ENCODE assay signal across 10 mouse cellular contexts in the genomic region with DNA sequence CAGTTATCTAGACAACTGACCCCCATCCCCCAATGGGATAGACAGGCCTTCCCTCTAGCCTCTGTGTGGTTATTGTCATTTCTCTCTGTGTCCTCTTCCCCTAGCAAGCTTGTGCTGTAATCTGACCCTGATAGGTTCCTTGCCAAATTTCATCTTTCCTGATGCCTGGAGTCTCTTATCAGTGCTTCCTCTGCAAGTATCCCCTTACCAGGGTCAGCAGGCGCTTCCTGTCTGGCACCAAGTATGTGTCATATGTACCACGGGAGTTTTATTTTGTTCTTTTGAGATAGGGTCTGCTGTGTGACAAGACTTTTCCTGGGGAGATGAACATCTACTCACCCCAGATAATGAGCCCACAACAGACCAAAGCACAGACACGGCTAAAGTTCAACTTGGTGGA. TPM values are rescaled to one million over a fixed set of nuclear protein-coding genes. Genes with fewer than 3 reads are reported as not detected.
DNase-seq lines count a peak whose midpoint lies in the region; ATAC-seq lines count a peak whose summit lies in the region.
"Had no signal": no experiment of that assay in that cellular context is flagged by ENCODE, and none has a peak within 500 bp of the region (broad histone marks: within the 10 kb centered on the region; RNA-seq: fewer than 3 reads in every experiment).

No protein-coding gene starts in this region.

- peaks cover 29% of the 10 kb centered on the region for H3K4me1 ChIP-seq in hindbrain, embryonic 12.5 days
- peaks cover 12% of the 10 kb centered on the region for H3K4me1 ChIP-seq in hindbrain, embryonic 14.5 days (replicated peaks; ENCODE audit: control insufficient read depth, insufficient read depth, low read length)
- peaks cover 28% of the 10 kb centered on the region for H3K4me1 ChIP-seq in brown adipose tissue, adult 24 weeks (ENCODE audit: control insufficient read depth, insufficient read depth, insufficient read length, low read length)

- peak overlapping the region; percentile 8; the same call in 1 of the 2 replicates for H3K27ac ChIP-seq in hindbrain, embryonic 12.5 days
- no peak overlapping the region for H3K27ac ChIP-seq in hindbrain, embryonic 14.5 days
- H3K27ac ChIP-seq in brown adipose tissue, adult 24 weeks (replicated peaks; ENCODE audit: low read depth, low read length), result 0 out of 2 replicates have a peak overlapping the region, but pooled peaks have one; percentile 10
- H3K27ac ChIP-seq: midbrain, embryonic 12.5 days; neural tube, embryonic 13.5 days had no signal

- no peak overlapping the region for H3K9ac ChIP-seq in hindbrain, embryonic 12.5 days
- H3K9ac ChIP-seq in hindbrain, embryonic 14.5 days, result no peak overlapping the region
- H3K9ac ChIP-seq: midbrain, embryonic 12.5 days; neural tube, embryonic 13.5 days had no signal

- H3K4me2 ChIP-seq in hindbrain, embryonic 12.5 days (replicated peaks), result no peak overlapping the region
- H3K4me2 ChIP-seq in hindbrain, embryonic 14.5 days (replicated peaks), result no peak overlapping the region
- H3K4me2 ChIP-seq: midbrain, embryonic 12.5 days; neural tube, embryonic 13.5 days had no signal

- no peaks in the 10 kb centered on the region for H3K27me3 ChIP-seq in hindbrain, embryonic 12.5 days
- H3K27me3 ChIP-seq in hindbrain, embryonic 14.5 days (ENCODE audit: control insufficient read depth, insufficient read depth, low read length), result no peaks in the 10 kb centered on the region
- H3K27me3 ChIP-seq: midbrain, embryonic 12.5 days; neural tube, embryonic 13.5 days had no signal

- H3K9me3 ChIP-seq in hindbrain, embryonic 12.5 days (replicated peaks), result no peaks in the 10 kb centered on the region
- H3K9me3 ChIP-seq in hindbrain, embryonic 14.5 days (ENCODE audit: control insufficient read depth, low read length), result no peaks in the 10 kb centered on the region
- H3K9me3 ChIP-seq: midbrain, embryonic 12.5 days; neural tube, embryonic 13.5 days had no signal

- H3K4me3 ChIP-seq in hindbrain, embryonic 12.5 days, result no peak overlapping the region
- H3K4me3 ChIP-seq in hindbrain, embryonic 14.5 days (replicated peaks; ENCODE audit: low read length), result no peak overlapping the region
- no peak overlapping the region for H3K4me3 ChIP-seq in brown adipose tissue, adult 24 weeks (ENCODE audit: insufficient read depth, low read depth, low read length)
- H3K4me3 ChIP-seq: midbrain, embryonic 12.5 days; neural tube, embryonic 13.5 days had no signal

- no peak for DNase-seq in hindbrain, embryonic 14.5 days (ENCODE audit: low spot score)
- peak; percentile 75 for DNase-seq in kidney, postnatal 14 days
- peak; percentile 61 for DNase-seq in lung, postnatal 36 days
- DNase-seq in layer of hippocampus, postnatal 36 days, result no peak
- DNase-seq in layer of hippocampus, adult 11-12 months (ENCODE audit: low spot score), result no peak
- DNase-seq: thymus, postnatal 14 days had no signal

- ATAC-seq in hindbrain, embryonic 12.5 days (ENCODE audit: low FRiP score), result no peak
- no peak for ATAC-seq in hindbrain, embryonic 14.5 days (ENCODE audit: low FRiP score)

- WGBS in hindbrain, embryonic 12.5 days, result 84% methylated on average over 3 of the region's 3 CpGs
- WGBS in hindbrain, embryonic 14.5 days, result 90% methylated on average over 3 of the region's 3 CpGs

- H3K36me3 ChIP-seq in hindbrain, embryonic 12.5 days, result peaks cover 5% of the 10 kb centered on the region; the same call in 1 of the 2 replicates
- no peaks in the 10 kb centered on the region for H3K36me3 ChIP-seq in hindbrain, embryonic 14.5 days (replicated peaks; ENCODE audit: control insufficient read depth, insufficient read depth)
- H3K36me3 ChIP-seq: neural tube, embryonic 13.5 days had no signal

RNA-seq across cellular contexts. Expression of gene Chst15, which starts 38.4 kb away (rescaled TPM):
- polyA plus RNA-seq in hindbrain, embryonic 12.5 days (2016; fragmentation: Nextera tagmentation; extraction: Ambion mirVana), result 28.6 and 29.8 TPM in 2 replicates
- 16.3 and 17.1 TPM in 2 replicates for polyA plus RNA-seq in hindbrain, embryonic 14.5 days (2014; fragmentation: Nextera tagmentation; extraction: Ambion mirVana)
- 14.7 and 16.0 TPM in 2 replicates for polyA plus RNA-seq in brown adipose tissue, adult 24 weeks (2012; ENCODE audit: insufficient read depth, insufficient read length, missing spikeins)
- 10 to 100 TPM; 43.2 to 43.4 TPM for total RNA-seq in layer of hippocampus, postnatal 36 days (2021)

Comparison
In these comparisons a context has a peak if more than half of its experiments do, and no peak if none do; other contexts are left out.
1. DNase-seq: peak in kidney, postnatal 14 days (single experiment) and lung, postnatal 36 days (single experiment); none in hindbrain, embryonic 14.5 days (single experiment), layer of hippocampus, postnatal 36 days (0 of 2) and layer of hippocampus, adult 11-12 months (single experiment).